Mouse (Mus musculus) liver, adult 2 months (tissue): ENCODE measurements around the gene Herc4.
"Not testable (repeated sequence)": the region's sequence is repeated elsewhere in the genome, so short reads cannot be mapped to it uniquely, and the experiment has no call there.

ENCODE experiments used
- CTCF ChIP-seq: fragments of 200-500 bp; IDR thresholded peaks from 2 replicates; pipeline ENCODE4 v1.5.1; 2011; ENCODE audit warnings: low read depth, low read length, control low read depth
- POLR2A ChIP-seq: fragments of 200-500 bp; IDR thresholded peaks from 2 replicates; pipeline ENCODE4 v1.6.1; 2011; ENCODE audit warnings: low read length, control low read depth; ENCODE audit not compliant: insufficient read depth; ENCODE audit errors: extremely low read depth

DNA sequence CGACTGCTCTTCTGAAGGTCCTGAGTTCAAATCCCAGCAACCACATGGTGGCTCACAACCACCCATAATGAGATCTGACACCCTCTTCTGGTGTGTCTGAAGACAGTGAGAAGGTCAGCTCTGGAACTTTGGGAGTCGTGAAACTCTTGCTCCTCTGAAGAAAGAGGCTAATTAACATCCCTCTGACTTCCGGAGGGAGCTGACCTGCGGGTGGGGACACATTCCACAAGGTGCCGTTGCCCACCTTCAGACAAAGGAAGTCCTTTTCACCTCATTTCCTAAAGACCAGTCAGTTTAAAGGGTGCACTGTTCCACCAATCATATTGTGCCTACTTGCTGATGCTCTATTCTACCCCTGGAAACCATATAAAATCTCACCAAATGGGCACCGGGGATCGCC, 107.5 kb downstream of the Herc4 start:
- not testable (repeated sequence) for TF ChIP-seq POLR2A, CTCF
